Mouse (Mus musculus) liver, postnatal 0 days (tissue): ENCODE measurements around the gene Dlg4. TPM values are rescaled to one million over a fixed set of nuclear protein-coding genes. Genes with fewer than 3 reads are reported as not detected.
A peak's percentile ranks its signal among the peaks of the same experiment; 100 is the strongest.

ENCODE experiments used
- ATAC-seq: fragments of 200-750 bp; cut with Nextera tagmentation; 2 replicates; pipeline ENCODE4 v1.8.0; 2017; ENCODE audit warnings: mild to moderate bottlenecking, moderate library complexity
- DNase-seq: peaks from one replicate; pipeline ENCODE4 v3.0.0-alpha.2; 2016
- H3K27ac ChIP-seq: fragments of 300-500 bp; sonication (generic); 2 replicates; pipeline ENCODE4 v1.5.1; 2014; ENCODE audit warnings: antibody characterized with exemption, moderate library complexity, mild to moderate bottlenecking, low read depth
- H3K27me3 ChIP-seq: fragments of 300-500 bp; sonication (generic); 2 replicates; pipeline ENCODE4 v1.6.1; 2014; ENCODE audit warnings: low read length, control low read depth, mixed read lengths; ENCODE audit not compliant: insufficient read depth
- H3K36me3 ChIP-seq: fragments of 300-500 bp; sonication (generic); replicated peaks from 2 replicates; pipeline ENCODE4 v1.6.1; 2014; ENCODE audit warnings: mild to moderate bottlenecking, control low read depth, low read length, moderate library complexity, mixed read lengths; ENCODE audit not compliant: insufficient read depth
- H3K4me1 ChIP-seq: fragments of 300-500 bp; sonication (generic); 2 replicates; pipeline ENCODE4 v1.6.1; 2014; ENCODE audit warnings: antibody characterized with exemption, mild to moderate bottlenecking, control low read depth; ENCODE audit not compliant: insufficient read depth
- H3K4me2 ChIP-seq: fragments of 300-500 bp; sonication (generic); 2 replicates; pipeline ENCODE4 v1.6.1; 2014; ENCODE audit warnings: low read depth, mild to moderate bottlenecking, low read length, moderate library complexity, mixed read lengths
- H3K4me3 ChIP-seq: fragments of 300-500 bp; sonication (generic); 2 replicates; pipeline ENCODE4 v1.5.1; 2014; ENCODE audit warnings: low read depth, low read length
- H3K9ac ChIP-seq: fragments of 300-500 bp; sonication (generic); replicated peaks from 2 replicates; pipeline ENCODE4 v1.6.1; 2014; ENCODE audit warnings: mild to moderate bottlenecking, moderate library complexity
- H3K9me3 ChIP-seq: fragments of 300-500 bp; sonication (generic); 2 replicates; pipeline ENCODE4 v1.6.1; 2016; ENCODE audit warnings: mild to moderate bottlenecking, control low read depth, low read length, mixed read lengths
- CTCF ChIP-seq: sonication (generic); IDR thresholded peaks from 2 replicates; pipeline ENCODE4 v1.5.1; 2016; ENCODE audit warnings: antibody characterized with exemption, low read depth
- EP300 ChIP-seq: IDR thresholded peaks from 2 replicates; pipeline ENCODE4 v1.6.1; 2016; ENCODE audit warnings: antibody characterized with exemption, low read depth, mild to moderate bottlenecking
- WGBS: fragments of 180-500 bp; shearing (Covaris S2); extraction: QIAGEN DNeasy Blood & Tissue Kit; methylation state at CpG from one replicate; pipeline ENCODE4 v1.1.7; 2014; ENCODE audit not compliant: insufficient replicate concordance; 5-methylcytosine and 5-hydroxymethylcytosine counted together
- polyA plus RNA-seq: library from polyadenylated mRNA; unstranded; fragments of >200 nt; fragmentation: Nextera tagmentation; extraction: Ambion mirVana; gene quantifications from 2 replicates; pipeline ENCODE4 v1.2.1, GENCODE M21; 2015

The Dlg4 gene
- polyA plus RNA-seq, 1 experiment from 2014 or later, result 0.61 TPM

- TF ChIP-seq CTCF, result peak; percentile 75
- no peak for TF ChIP-seq EP300
- H3K9ac ChIP-seq, result no peak overlapping the region; the same call in 1 of the 2 replicates
- H3K4me3 ChIP-seq, result peak overlapping the region; percentile 62
- H3K4me1 ChIP-seq, result peaks cover 16% of the 10 kb centered on the region
- no peaks in the 10 kb centered on the region for H3K36me3 ChIP-seq
- WGBS, result 0% methylated on average over 8 of the region's 8 CpGs
- ATAC-seq, result peak; percentile 84
- DNase-seq, result peak; percentile 73
- H3K4me2 ChIP-seq, result peak overlapping the region; percentile 76
- peaks cover 14% of the 10 kb centered on the region; the same call in 1 of the 2 replicates for H3K27me3 ChIP-seq
- no peaks in the 10 kb centered on the region for H3K9me3 ChIP-seq
- peak overlapping the region; percentile 44; the same call in 1 of the 2 replicates for H3K27ac ChIP-seq
These were observed 4.1 kb downstream of the Dlg4 start for GRCm38 (mm10) chr11:70020731-70021263.

GRCm38 (mm10) chr11:70021264-70022132, 4.8 kb downstream of the Dlg4 start:
- H3K27ac ChIP-seq, result peak overlapping the region; percentile 44; the same call in 1 of the 2 replicates
- peak; percentile 98 for DNase-seq
- H3K9me3 ChIP-seq, result no peaks in the 10 kb centered on the region
- TF ChIP-seq EP300 (peak; percentile 27; the same call in 1 of the 2 replicates), CTCF (0 out of 2 replicates have a peak, but pooled peaks have one; percentile 7)
- H3K4me3 ChIP-seq, result peak overlapping the region; percentile 62
- 2% methylated on average over 39 of the region's 40 CpGs for WGBS
- peaks cover 16% of the 10 kb centered on the region for H3K4me1 ChIP-seq
- H3K27me3 ChIP-seq, result peaks cover 14% of the 10 kb centered on the region; the same call in 1 of the 2 replicates
- no peaks in the 10 kb centered on the region for H3K36me3 ChIP-seq
- ATAC-seq, result peak; percentile 89
- H3K4me2 ChIP-seq, result peak overlapping the region; percentile 76
- H3K9ac ChIP-seq, result no peak overlapping the region; the same call in 1 of the 2 replicates

- Histone ChIP-seq H3K4me1 (peaks cover 12% of the 10 kb centered on the region), H3K4me3 (peak overlapping the region; percentile 13; the same call in 1 of the 2 replicates), H3K4me2 (peak overlapping the region; percentile 44), H3K36me3 (no peaks in the 10 kb centered on the region), H3K9ac (no peak overlapping the region), H3K27ac (no peak overlapping the region), H3K9me3 (no peaks in the 10 kb centered on the region), H3K27me3 (peaks cover 14% of the 10 kb centered on the region; the same call in 1 of the 2 replicates)
- WGBS, result 17% methylated on average over 28 of the region's 29 CpGs
- TF ChIP-seq EP300 (no peak), CTCF (no peak)
- ATAC-seq (no peak), DNase-seq (no peak)
These were observed 6.9 kb downstream of the Dlg4 start for GRCm38 (mm10) chr11:70023481-70024150.

- DNase-seq, result no peak
- H3K27me3 ChIP-seq, result peaks cover 14% of the 10 kb centered on the region; the same call in 1 of the 2 replicates
- no peaks in the 10 kb centered on the region for H3K36me3 ChIP-seq
- TF ChIP-seq EP300 (no peak), CTCF (no peak)
- 35% methylated on average over 6 of the region's 6 CpGs for WGBS
- no peak for ATAC-seq
- H3K9ac ChIP-seq, result no peak overlapping the region
- H3K4me1 ChIP-seq, result peaks cover 9% of the 10 kb centered on the region; the same call in 1 of the 2 replicates
- H3K4me3 ChIP-seq, result peak overlapping the region; percentile 13; the same call in 1 of the 2 replicates
- no peak overlapping the region for H3K27ac ChIP-seq
- H3K9me3 ChIP-seq, result no peaks in the 10 kb centered on the region
- peak overlapping the region; percentile 44 for H3K4me2 ChIP-seq
These were observed 7.4 kb downstream of the Dlg4 start for GRCm38 (mm10) chr11:70024151-70024514.

DNA sequence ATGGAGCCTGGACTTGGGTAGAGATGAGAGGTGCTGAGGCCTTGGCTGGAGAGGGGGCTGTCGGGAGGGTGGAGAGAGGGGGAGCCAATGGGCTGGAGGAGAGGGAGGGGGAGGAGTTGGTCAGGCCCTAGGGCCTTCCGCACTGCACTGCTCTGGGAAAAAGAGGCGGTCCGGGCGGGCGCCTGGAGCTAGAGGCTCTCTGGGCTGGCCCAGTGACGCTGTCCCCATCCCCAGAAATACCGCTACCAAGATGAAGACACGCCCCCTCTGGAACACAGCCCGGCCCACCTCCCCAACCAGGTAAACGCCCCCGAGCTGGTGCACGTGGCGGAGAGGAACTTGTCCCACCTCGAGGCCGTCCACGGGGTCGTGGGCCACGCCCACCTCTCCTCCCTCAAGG, 9.9 kb downstream of the Dlg4 start:
- no peaks in the 10 kb centered on the region for H3K36me3 ChIP-seq
- DNase-seq, result no peak
- no peaks in the 10 kb centered on the region for H3K9me3 ChIP-seq
- H3K9ac ChIP-seq, result no peak overlapping the region
- peak; percentile 28; the same call in 1 of the 2 replicates for ATAC-seq
- TF ChIP-seq EP300 (no peak), CTCF (no peak)
- peak overlapping the region; percentile 44 for H3K4me2 ChIP-seq
- 0 out of 2 replicates have a peak overlapping the region, but pooled peaks have one; percentile 11 for H3K27ac ChIP-seq
- peaks cover 7% of the 10 kb centered on the region for H3K4me1 ChIP-seq
- H3K4me3 ChIP-seq, result no peak overlapping the region
- peaks cover 14% of the 10 kb centered on the region; the same call in 1 of the 2 replicates for H3K27me3 ChIP-seq
- 39% methylated on average over 18 of the region's 19 CpGs for WGBS

DNA sequence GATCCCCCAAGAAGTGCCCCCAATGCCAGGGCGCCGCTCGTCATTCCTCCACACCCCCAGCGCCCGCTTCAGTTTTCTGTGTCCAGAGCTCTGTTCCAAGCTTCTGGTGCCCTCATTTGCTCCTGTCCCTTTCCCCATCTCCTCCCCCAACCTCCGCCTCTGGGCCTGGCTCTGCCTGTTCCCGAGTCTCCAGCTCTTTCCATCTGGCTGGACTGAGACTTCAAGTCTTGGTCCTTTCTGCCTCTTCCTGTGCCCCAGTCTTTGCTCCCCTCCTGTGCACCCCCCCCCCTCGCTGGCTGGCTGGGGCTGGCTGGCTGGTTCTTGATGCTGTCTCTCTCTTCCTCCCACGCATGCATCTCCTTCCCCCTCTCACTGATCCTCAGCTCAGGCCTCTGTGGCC, 10.7 kb downstream of the Dlg4 start:
- H3K27me3 ChIP-seq, result peaks cover 14% of the 10 kb centered on the region; the same call in 1 of the 2 replicates
- H3K4me2 ChIP-seq, result no peak overlapping the region
- no peaks in the 10 kb centered on the region for H3K36me3 ChIP-seq
- TF ChIP-seq EP300, result no peak
- no peak for TF ChIP-seq CTCF
- H3K4me3 ChIP-seq, result no peak overlapping the region
- peaks cover 7% of the 10 kb centered on the region for H3K4me1 ChIP-seq
- WGBS, result 73% methylated on average over 9 of the region's 9 CpGs
- H3K9ac ChIP-seq, result no peak overlapping the region
- DNase-seq (no peak), ATAC-seq (no peak)
- H3K27ac ChIP-seq, result no peak overlapping the region
- no peaks in the 10 kb centered on the region for H3K9me3 ChIP-seq
